Mouse (Mus musculus): ENCODE results near the gene Arrdc5.

Gene Arrdc5

DNA sequence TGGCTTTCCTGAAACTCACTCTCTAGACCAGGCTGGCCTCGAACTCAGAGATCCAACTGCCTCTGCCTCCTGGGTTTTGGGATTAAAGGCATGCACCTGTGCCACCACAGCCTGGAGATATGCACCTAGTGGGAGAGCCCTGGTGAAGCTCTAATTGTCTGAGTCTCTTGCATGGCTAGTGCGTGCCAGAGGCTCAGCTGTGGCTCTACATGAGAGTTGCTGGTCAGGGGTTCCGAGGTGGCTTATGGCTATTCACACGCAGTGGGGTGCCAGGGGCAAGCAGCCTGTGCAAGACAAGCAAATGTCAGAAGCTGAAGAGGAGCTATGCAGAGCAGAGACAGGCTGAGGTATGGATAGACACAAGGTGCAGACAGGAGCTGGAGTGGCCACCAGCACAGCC lies 45.4 kb downstream of the Arrdc5 start:
- DNase-seq: no peak

- DNase-seq: peak; percentile 60 to 69
Measured at GRCm38 (mm10) chr17:56251136-56251829, 48.8 kb downstream of the Arrdc5 start.

DNA sequence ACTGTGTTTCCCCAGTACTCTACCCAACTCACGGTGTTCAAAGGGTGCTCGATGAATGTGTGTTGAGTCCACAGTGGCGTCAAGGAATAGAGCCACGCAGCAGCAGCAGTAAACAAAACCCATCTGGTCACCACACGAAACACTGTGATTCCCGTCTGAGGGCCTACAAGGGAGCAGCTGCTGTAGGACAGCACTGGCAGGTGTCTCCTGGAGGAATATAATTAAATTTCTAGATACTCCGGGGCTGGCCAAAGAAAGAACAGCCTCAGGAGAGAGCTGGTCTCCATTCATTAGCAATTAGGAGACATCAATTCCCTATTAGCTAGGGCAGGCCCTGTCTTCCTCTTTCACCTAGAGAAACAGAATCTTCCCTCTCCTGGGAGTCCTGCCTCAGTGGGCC lies 54.5 kb downstream of the Arrdc5 start:
- DNase-seq: no peak
